Mouse (Mus musculus): ENCODE measurements around the gene Igsf1. TPM values are rescaled to one million over a fixed set of nuclear protein-coding genes. Genes with fewer than 3 reads are reported as not detected.

The Igsf1 gene
- total and polyA plus RNA-seq, 3 experiments: not detected

GRCm38 (mm10) chrX:49745192-49745591 lies 52.4 kb downstream of the Igsf1 start:
- TF ChIP-seq ELF1 (IDR thresholded peaks at IDR 0.05; ENCODE audit: low read depth, low read length) (no peak), POLR2A (IDR thresholded peaks at IDR 0.05; ENCODE audit: low read depth, low read length) (no peak), TBP (conservative IDR thresholded peaks at IDR 0.05; ENCODE audit: low read depth, low read length) (no peak), RAD21 (IDR thresholded peaks at IDR 0.05; ENCODE audit: low read depth, low read length) (no peak), TCF12 (IDR thresholded peaks at IDR 0.05; ENCODE audit: low read depth, low read length) (no peak), SMC3 (IDR thresholded peaks at IDR 0.05; ENCODE audit: low read depth, low read length) (no peak), E2F4 (IDR thresholded peaks at IDR 0.05; ENCODE audit: insufficient replicate concordance, low read depth, low read length) (no peak), JUND (conservative IDR thresholded peaks at IDR 0.05; ENCODE audit: low read depth, low read length) (no peak), ZKSCAN1 (IDR thresholded peaks at IDR 0.05; ENCODE audit: borderline replicate concordance, low read depth, low read length) (no peak), USF2 (conservative IDR thresholded peaks at IDR 0.05; ENCODE audit: low read depth, low read length) (no peak), CHD1 (IDR thresholded peaks at IDR 0.05; ENCODE audit: low read depth, low read length) (no peak), POLR2AphosphoS2 (IDR thresholded peaks at IDR 0.05; ENCODE audit: low read depth, low read length) (no peak), BHLHE40 (IDR thresholded peaks at IDR 0.05; ENCODE audit: low read depth, low read length) (no peak), MXI1 (IDR thresholded peaks at IDR 0.05; ENCODE audit: low read depth, low read length) (no peak), SIN3A (IDR thresholded peaks at IDR 0.05; ENCODE audit: low read length) (no peak)
- Histone ChIP-seq H3K4me1 (ENCODE audit: control insufficient read depth in 1 of 2, insufficient read depth in 2 of 2) (no peaks in the 10 kb centered on the region), H3K9me3 (replicated peaks; ENCODE audit: low read length) (no peaks in the 10 kb centered on the region), H3K4me3 (replicated peaks in 1 of 3; ENCODE audit: low read depth in 2 of 3, low read length in 2 of 3, poor library complexity in 1 of 3) (no peak overlapping the region), H3K36me3 (replicated peaks in 1 of 2; ENCODE audit: control insufficient read depth in 1 of 2, insufficient read depth in 1 of 2, low read length in 1 of 2) (no peaks in the 10 kb centered on the region), H3K27ac (ENCODE audit: insufficient read depth, low read depth) (no peak overlapping the region), H3K79me2 (replicated peaks; ENCODE audit: control insufficient read depth, extremely low read depth, insufficient read depth, poor library complexity, severe bottlenecking) (no peaks in the 10 kb centered on the region), H3K4me2 (ENCODE audit: insufficient read depth, low read depth, poor library complexity, severe bottlenecking) (no peak overlapping the region), H3K9ac (ENCODE audit: insufficient read depth, low read depth) (no peak overlapping the region), H3K27me3 (replicated peaks) (no peaks in the 10 kb centered on the region)
- DNase-seq (ENCODE audit: extremely low read depth): no peak
- in situ Hi-C loops (cut with MboI; ENCODE audit: low pct_ligation_motif_present, low pct_unique_long_range_greater_than_20kb, low sequenced_read_pairs) (no loop called here), dilution Hi-C loops (cut with MboI; ENCODE audit: extremely low pct_ligation_motif_present, extremely low pct_unique_long_range_greater_than_20kb, low sequenced_read_pairs) (no loop called here)

GRCm38 (mm10) chrX:49734959-49735358 lies 62.6 kb downstream of the Igsf1 start, which contains the start of gene Olfr1321:
Olfr1321 (minus strand) TSS chrX:49735059.
- DNase-seq (ENCODE audit: extremely low read depth): no peak
- Histone ChIP-seq H3K36me3 (replicated peaks in 1 of 2; ENCODE audit: control insufficient read depth in 1 of 2, insufficient read depth in 1 of 2, low read length in 1 of 2) (no peaks in the 10 kb centered on the region), H3K4me2 (ENCODE audit: insufficient read depth, low read depth, poor library complexity, severe bottlenecking) (no peak within 1 kb of the TSS), H3K9me3 (replicated peaks; ENCODE audit: low read length) (no peaks in the 10 kb centered on the region), H3K4me1 (ENCODE audit: control insufficient read depth in 1 of 2, insufficient read depth in 2 of 2) (no peaks in the 10 kb centered on the region), H3K27ac (ENCODE audit: insufficient read depth, low read depth) (no peak within 1 kb of the TSS), H3K9ac (ENCODE audit: insufficient read depth, low read depth) (no peak within 1 kb of the TSS), H3K27me3 (replicated peaks) (no peaks in the 10 kb centered on the region), H3K4me3 (replicated peaks in 1 of 3; ENCODE audit: low read depth in 2 of 3, low read length in 2 of 3, poor library complexity in 1 of 3) (no peak within 1 kb of the TSS), H3K79me2 (replicated peaks; ENCODE audit: control insufficient read depth, extremely low read depth, insufficient read depth, poor library complexity, severe bottlenecking) (no peaks in the 10 kb centered on the region)
- dilution Hi-C loops (cut with MboI; ENCODE audit: extremely low pct_ligation_motif_present, extremely low pct_unique_long_range_greater_than_20kb, low sequenced_read_pairs) (no loop called here), in situ Hi-C loops (cut with MboI; ENCODE audit: low pct_ligation_motif_present, low pct_unique_long_range_greater_than_20kb, low sequenced_read_pairs) (no loop called here)
- TF ChIP-seq ZKSCAN1 (IDR thresholded peaks at IDR 0.05; ENCODE audit: borderline replicate concordance, low read depth, low read length): no peak
- no peak for TF ChIP-seq USF1 (IDR thresholded peaks at IDR 0.05; ENCODE audit: low read depth, low read length)
- no peak for TF ChIP-seq NRF1 (IDR thresholded peaks at IDR 0.05; ENCODE audit: low read depth, low read length)
- no peak for TF ChIP-seq RAD21 (IDR thresholded peaks at IDR 0.05; ENCODE audit: low read depth, low read length)
- TF ChIP-seq MAZ (IDR thresholded peaks at IDR 0.05; ENCODE audit: low read depth, low read length): no peak
- TF ChIP-seq MEF2A (IDR thresholded peaks at IDR 0.05; ENCODE audit: borderline replicate concordance, low read depth, low read length): no peak
- no peak for TF ChIP-seq ETS1 (conservative IDR thresholded peaks at IDR 0.05; ENCODE audit: low read depth, low read length)
- TF ChIP-seq UBTF (IDR thresholded peaks at IDR 0.05; ENCODE audit: low read depth, low read length): no peak
- no peak for TF ChIP-seq TBP (conservative IDR thresholded peaks at IDR 0.05; ENCODE audit: low read depth, low read length)
- no peak for TF ChIP-seq MAX (IDR thresholded peaks at IDR 0.05; ENCODE audit: low read length)
- no peak for TF ChIP-seq CTCF (conservative IDR thresholded peaks at IDR 0.05 in 1 of 2, IDR thresholded peaks at IDR 0.05 in 1 of 2; ENCODE audit: low read depth in 2 of 2, low read length in 2 of 2)
- no peak for TF ChIP-seq BHLHE40 (IDR thresholded peaks at IDR 0.05; ENCODE audit: low read depth, low read length)
- TF ChIP-seq IRF4 (IDR thresholded peaks at IDR 0.05; ENCODE audit: low read depth, low read length): no peak
- no peak for TF ChIP-seq MXI1 (IDR thresholded peaks at IDR 0.05; ENCODE audit: low read depth, low read length)
- TF ChIP-seq MYC (IDR thresholded peaks at IDR 0.05; ENCODE audit: low read depth, low read length): no peak
- no peak for TF ChIP-seq POLR2A (IDR thresholded peaks at IDR 0.05; ENCODE audit: low read depth, low read length)
- no peak for TF ChIP-seq GABPA (IDR thresholded peaks at IDR 0.05; ENCODE audit: insufficient replicate concordance, low read depth, low read length)
- no peak for TF ChIP-seq EP300 (IDR thresholded peaks at IDR 0.05; ENCODE audit: low read length)
- TF ChIP-seq HCFC1 (IDR thresholded peaks at IDR 0.05; ENCODE audit: low read depth, low read length): no peak
